Comparison of ENCODE assay signal across 9 mouse cellular contexts in the genomic region with DNA sequence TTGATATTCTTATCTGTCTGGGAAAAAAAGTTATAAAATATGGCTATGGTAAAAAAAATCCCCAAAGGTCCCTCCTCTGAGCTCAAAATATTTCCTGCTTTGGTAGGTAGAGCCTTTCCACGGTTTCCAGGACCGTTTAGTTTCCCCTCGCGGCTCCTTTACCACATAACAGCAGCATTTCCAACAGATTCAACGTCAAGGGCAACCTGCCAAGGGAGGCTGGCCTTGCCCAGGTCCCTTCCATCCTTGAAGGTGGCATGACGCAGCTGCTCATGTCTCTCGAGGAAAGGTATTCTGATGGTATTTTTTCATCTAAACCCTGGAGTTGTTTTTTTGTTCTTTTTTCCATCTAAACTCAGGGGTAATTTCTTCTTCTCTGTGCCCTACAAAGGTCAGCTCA.
DNase-seq lines count a peak whose midpoint lies in the region; ATAC-seq lines count a peak whose summit lies in the region.
"Had no signal": no experiment of that assay in that cellular context is flagged by ENCODE, and none has a peak within 500 bp of the region (broad histone marks: within the 10 kb centered on the region; RNA-seq: fewer than 3 reads in every experiment).

No protein-coding gene starts in this region.

- 0 out of 2 replicates have a peak, but pooled peaks cover 2% of the 10 kb centered on the region for H3K4me1 ChIP-seq in neural tube, embryonic 11.5 days (ENCODE audit: control insufficient read depth, insufficient read depth, low read length)
- peaks cover 44% of the 10 kb centered on the region for H3K4me1 ChIP-seq in forebrain, embryonic 10.5 days
- peaks cover 9% of the 10 kb centered on the region for H3K4me1 ChIP-seq in lung, embryonic 16.5 days (replicated peaks; ENCODE audit: control insufficient read depth, insufficient read depth, low read length)
- no peaks in the 10 kb centered on the region; the same call in 1 of the 2 replicates for H3K4me1 ChIP-seq in stomach, embryonic 14.5 days (ENCODE audit: control insufficient read depth, insufficient read depth, low read length)

- no peak for DNase-seq in neural tube, embryonic 11.5 days (ENCODE audit: low spot score)
- no peak for DNase-seq in neural tube, embryonic 10.5 days (ENCODE audit: extremely low spot score, low spot score)
- no peak for DNase-seq in forebrain, embryonic 10.5 days (ENCODE audit: extremely low spot score, low spot score)
- DNase-seq in kidney, adult 11 months, result peak; percentile 42
- no peak for DNase-seq in spleen, adult 12 weeks (ENCODE audit: low spot score)
- DNase-seq in yolk sac, embryonic 10.5 days (ENCODE audit: low spot score), result no peak

- H3K9me3 ChIP-seq in neural tube, embryonic 11.5 days (ENCODE audit: control insufficient read depth, low read length), result no peaks in the 10 kb centered on the region
- peaks cover 7% of the 10 kb centered on the region; the same call in 1 of the 2 replicates for H3K9me3 ChIP-seq in forebrain, embryonic 10.5 days
- H3K9me3 ChIP-seq in lung, embryonic 16.5 days (ENCODE audit: control insufficient read depth, low read length), result peaks cover 2% of the 10 kb centered on the region; the same call in 1 of the 2 replicates
- H3K9me3 ChIP-seq in stomach, embryonic 14.5 days (ENCODE audit: control insufficient read depth, low read depth, low read length), result no peaks in the 10 kb centered on the region
- H3K9me3 ChIP-seq: liver, embryonic 15.5 days had no signal

- H3K27me3 ChIP-seq in neural tube, embryonic 11.5 days (ENCODE audit: control insufficient read depth, insufficient read depth, low read length), result no peaks in the 10 kb centered on the region
- H3K27me3 ChIP-seq in forebrain, embryonic 10.5 days (ENCODE audit: poor library complexity, severe bottlenecking), result peaks cover 17% of the 10 kb centered on the region
- H3K27me3 ChIP-seq in lung, embryonic 16.5 days (ENCODE audit: control insufficient read depth, insufficient read depth, low read depth, low read length), result no peaks in the 10 kb centered on the region
- H3K27me3 ChIP-seq in stomach, embryonic 14.5 days (ENCODE audit: control insufficient read depth, insufficient read depth, low read length), result no peaks in the 10 kb centered on the region

- H3K27ac ChIP-seq in neural tube, embryonic 11.5 days (ENCODE audit: low read depth, low read length), result 0 out of 2 replicates have a peak overlapping the region, but pooled peaks have one; percentile 20
- peak overlapping the region; percentile 89 for H3K27ac ChIP-seq in forebrain, embryonic 10.5 days
- H3K27ac ChIP-seq in lung, embryonic 16.5 days (ENCODE audit: low read length), result peak overlapping the region; percentile 95
- H3K27ac ChIP-seq in stomach, embryonic 14.5 days (ENCODE audit: low read length), result peak overlapping the region; percentile 94
- H3K27ac ChIP-seq: liver, embryonic 15.5 days had no signal

- no peak overlapping the region for H3K4me3 ChIP-seq in neural tube, embryonic 11.5 days (ENCODE audit: low read depth, low read length)
- H3K4me3 ChIP-seq in forebrain, embryonic 10.5 days, result peak overlapping the region; percentile 42
- H3K4me3 ChIP-seq in lung, embryonic 16.5 days (ENCODE audit: low read length), result peak overlapping the region; percentile 39; the same call in 1 of the 2 replicates
- peak overlapping the region; percentile 20 for H3K4me3 ChIP-seq in stomach, embryonic 14.5 days (ENCODE audit: low read depth, low read length)

- H3K4me2 ChIP-seq in neural tube, embryonic 11.5 days (ENCODE audit: low read depth), result peak overlapping the region; percentile 41
- peak overlapping the region; percentile 71 for H3K4me2 ChIP-seq in lung, embryonic 16.5 days (ENCODE audit: low read depth, low read length)
- peak overlapping the region; percentile 51 for H3K4me2 ChIP-seq in stomach, embryonic 14.5 days (replicated peaks; ENCODE audit: low read depth, low read length)

- no peaks in the 10 kb centered on the region for H3K36me3 ChIP-seq in neural tube, embryonic 11.5 days (ENCODE audit: control insufficient read depth, insufficient read depth, low read length)
- no peaks in the 10 kb centered on the region for H3K36me3 ChIP-seq in forebrain, embryonic 10.5 days (replicated peaks)
- H3K36me3 ChIP-seq in lung, embryonic 16.5 days (ENCODE audit: control insufficient read depth, insufficient read depth, low read length), result no peaks in the 10 kb centered on the region
- H3K36me3 ChIP-seq in stomach, embryonic 14.5 days (ENCODE audit: control insufficient read depth, insufficient read depth, low read length), result no peaks in the 10 kb centered on the region
- H3K36me3 ChIP-seq: liver, embryonic 15.5 days had no signal

- no peak for ATAC-seq in neural tube, embryonic 11.5 days (ENCODE audit: insufficient read depth, low FRiP score, low TSS enrichment)
- ATAC-seq in lung, embryonic 16.5 days (ENCODE audit: low read depth), result peak; percentile 66
- ATAC-seq in stomach, embryonic 14.5 days (ENCODE audit: insufficient number of reproducible peaks, insufficient read depth, low FRiP score, low read depth), result no peak

- WGBS in neural tube, embryonic 11.5 days, result 51% methylated on average over 7 of the region's 7 CpGs
- 43% methylated on average over 7 of the region's 7 CpGs for WGBS in forebrain, embryonic 10.5 days
- 18% methylated on average over 7 of the region's 7 CpGs for WGBS in lung, embryonic 16.5 days
- WGBS in stomach, embryonic 14.5 days, result 30% methylated on average over 7 of the region's 7 CpGs

- no peak overlapping the region; the same call in 1 of the 2 replicates for H3K9ac ChIP-seq in neural tube, embryonic 11.5 days (ENCODE audit: low read length)
- no peak overlapping the region for H3K9ac ChIP-seq in lung, embryonic 16.5 days (ENCODE audit: low read length)
- no peak overlapping the region for H3K9ac ChIP-seq in stomach, embryonic 14.5 days (replicated peaks; ENCODE audit: low read depth, low read length)
- H3K9ac ChIP-seq: liver, embryonic 15.5 days had no signal

Comparison
In these comparisons a context has a peak if more than half of its experiments do, and no peak if none do; other contexts are left out.
1. H3K27ac ChIP-seq: peak in every context shown above with its lines; median percentile 95 in lung, embryonic 16.5 days; 94 in stomach, embryonic 14.5 days; 89 in forebrain, embryonic 10.5 days; 20 in neural tube, embryonic 11.5 days.